Mouse (Mus musculus) gonadal fat pad, adult 2 months (tissue): Measurements from ENCODE around the gene Hoxa1. TPM values are rescaled to one million over a fixed set of nuclear protein-coding genes. Genes with fewer than 3 reads are reported as not detected.

Experiments
- polyA plus RNA-seq: library from polyadenylated mRNA; depleted of rRNA; stranded (reverse); fragments of >200 nt; gene quantifications from 2 replicates; pipeline ENCODE4 v1.2.3, GENCODE M21; 2012; rRNA removed

Gene Hoxa1
- polyA plus RNA-seq, 1 experiment = 1.7 TPM

Other genes with a start within 250 kb of the Hoxa1 start
- gene Skap2, start 145.8 kb downstream of the Hoxa1 start, polyA plus RNA-seq = 14.6 and 19.0 TPM in 2 replicates
- 1.6 and 2.4 TPM in 2 replicates for gene Hoxa2, start 6.5 kb upstream of the Hoxa1 start, polyA plus RNA-seq
- gene 5730596B20Rik, start 19.2 kb upstream of the Hoxa1 start, polyA plus RNA-seq = 0.32 and 0.38 TPM in 2 replicates
- gene Hoxa4, start 33.4 kb upstream of the Hoxa1 start, polyA plus RNA-seq = 3.1 and 3.7 TPM in 2 replicates
- 5.3 and 10.2 TPM in 2 replicates for gene Hoxa5, start 46.3 kb upstream of the Hoxa1 start, polyA plus RNA-seq
- 3.2 and 7.0 TPM in 2 replicates for gene Hoxa6, start 50.4 kb upstream of the Hoxa1 start, polyA plus RNA-seq
- 5.6 and 8.2 TPM in 2 replicates for gene Hoxa3, start 55.0 kb upstream of the Hoxa1 start, polyA plus RNA-seq
- 2.0 and 2.7 TPM in 2 replicates for gene Gm28308, start 55.0 kb upstream of the Hoxa1 start, polyA plus RNA-seq
- 13.2 and 20.4 TPM in 2 replicates for gene Hoxa7, start 63.5 kb upstream of the Hoxa1 start, polyA plus RNA-seq
- gene Hoxa9, start 72.8 kb upstream of the Hoxa1 start, polyA plus RNA-seq = 5.2 and 7.1 TPM in 2 replicates
- gene Hoxa10, start 82.5 kb upstream of the Hoxa1 start, polyA plus RNA-seq = 3.8 and 5.0 TPM in 2 replicates
- gene Hoxa11, start 87.5 kb upstream of the Hoxa1 start, polyA plus RNA-seq = 1.8 and 2.0 TPM in 2 replicates
- gene Hoxa13, start 102.6 kb upstream of the Hoxa1 start, polyA plus RNA-seq = 0.11 and 0.30 TPM in 2 replicates
- 0.16 and 0.74 TPM in 2 replicates for gene Evx1, start 155.2 kb upstream of the Hoxa1 start, polyA plus RNA-seq